Mouse (Mus musculus) gastrocnemius, postnatal 25 days (tissue): ENCODE data around the gene Ctps2. TPM values are rescaled to one million over a fixed set of nuclear protein-coding genes. Genes with fewer than 3 reads are reported as not detected.

ENCODE experiments used
- DNase-seq: peaks from one replicate; pipeline ENCODE4 v3.0.0; 2022
- microRNA-seq, 2 experiments: library from miRNA; unstranded; fragments of <30 nt; microRNA quantifications; one replicate each; pipeline ENCODE4 v1.2.0; 2021; ENCODE audit warnings: borderline replicate concordance in 2 of 2
- total RNA-seq, 2 experiments: library from RNA; stranded (reverse); gene quantifications; 1 replicate in 1 of 2; 2 replicates in 1 of 2; pipeline ENCODE4 v1.2.3; 2021

Ctps2 gene
- total RNA-seq, 2 experiments from 2014 or later, result 5.1 to 8.4 TPM

GRCm38 (mm10) chrX:162976194-162976593, 75.2 kb downstream of the Ctps2 start:
- DNase-seq, result no peak

- no peak for DNase-seq
Measured at GRCm38 (mm10) chrX:162986876-162987495, 85.9 kb downstream of the Ctps2 start.

- DNase-seq, result no peak
Measured at GRCm38 (mm10) chrX:162991396-162991795, 90.4 kb downstream of the Ctps2 start.

- no peak for DNase-seq
Measured at GRCm38 (mm10) chrX:162992121-162992520, 91.1 kb downstream of the Ctps2 start.

- DNase-seq, result no peak
Measured at GRCm38 (mm10) chrX:163027864-163028263, 126.8 kb downstream of the Ctps2 start.

- no peak for DNase-seq
Measured at GRCm38 (mm10) chrX:163038767-163039166, 137.7 kb downstream of the Ctps2 start.

- no peak for DNase-seq
Measured at GRCm38 (mm10) chrX:163042771-163043170, 141.7 kb downstream of the Ctps2 start.

GRCm38 (mm10) chrX:163063936-163064335, 162.9 kb downstream of the Ctps2 start:
- DNase-seq, result no peak

Small RNA genes within 50 kb of the gene (microRNA-seq; reads per million reads assigned to microRNA genes)
- gene Mir3473a, result 0 reads per million in 2 experiments

Other genes starting within 250 kb of the Ctps2 start
- gene Rbbp7, start 140.8 kb upstream of the Ctps2 start, total RNA-seq, result 10 to 100 TPM; 78.9 to 86.9 TPM
- 1 to 10 TPM; 6.2 to 7.7 TPM for gene Txlng, start 71.8 kb upstream of the Ctps2 start, total RNA-seq
- 10 to 100 TPM; 21.8 to 24.8 TPM for gene Syap1, start 12.8 kb upstream of the Ctps2 start, total RNA-seq
- gene S100g, start 63.4 kb downstream of the Ctps2 start, total RNA-seq, result not detected